Mouse (Mus musculus) layer of hippocampus, adult 8-10 months (tissue): ENCODE results near the gene Psmg1. TPM values are rescaled to one million over a fixed set of nuclear protein-coding genes. Genes with fewer than 3 reads are reported as not detected.

ENCODE experiments used
- DNase-seq, 2 experiments: peaks; one replicate each; pipeline ENCODE4 v3.0.0; 2022; ENCODE audit warnings: low spot score in 2 of 2
- microRNA-seq, 2 experiments: library from miRNA; unstranded; fragments of <30 nt; microRNA quantifications; one replicate each; pipeline ENCODE4 v1.2.0; 2022
- total RNA-seq, 4 experiments: library from RNA; stranded (reverse); gene quantifications; 2 replicates each; pipeline ENCODE4 v1.2.4; 2022

Gene Psmg1
- total RNA-seq, 4 experiments from 2014 or later, result 15.7 to 20.1 (median 19.6) TPM

DNA sequence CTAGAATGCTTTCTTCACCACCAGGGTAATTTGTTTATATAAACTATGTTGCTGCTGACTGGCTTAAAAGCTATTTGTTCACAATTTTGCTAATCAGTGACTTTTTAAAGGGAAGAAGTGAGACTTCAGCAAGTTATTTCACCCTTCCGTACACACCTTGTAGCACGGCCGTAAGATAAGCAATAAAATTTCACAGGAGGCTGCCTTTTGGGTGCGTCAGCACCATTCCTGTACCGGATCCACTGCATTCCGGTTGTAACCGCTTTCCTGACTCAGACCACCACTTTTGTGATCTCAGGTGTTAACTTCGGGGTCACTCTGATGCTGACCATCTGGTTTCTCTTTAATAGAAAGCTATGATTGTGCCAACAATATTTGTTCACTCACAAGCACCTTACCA, 32.7 kb downstream of the Psmg1 start:
- no peak for DNase-seq

GRCm38 (mm10) chr16:95956618-95957017, 34.1 kb downstream of the Psmg1 start:
- DNase-seq, result no peak

GRCm38 (mm10) chr16:95955716-95956346, 34.9 kb downstream of the Psmg1 start:
- DNase-seq, result no peak

DNA sequence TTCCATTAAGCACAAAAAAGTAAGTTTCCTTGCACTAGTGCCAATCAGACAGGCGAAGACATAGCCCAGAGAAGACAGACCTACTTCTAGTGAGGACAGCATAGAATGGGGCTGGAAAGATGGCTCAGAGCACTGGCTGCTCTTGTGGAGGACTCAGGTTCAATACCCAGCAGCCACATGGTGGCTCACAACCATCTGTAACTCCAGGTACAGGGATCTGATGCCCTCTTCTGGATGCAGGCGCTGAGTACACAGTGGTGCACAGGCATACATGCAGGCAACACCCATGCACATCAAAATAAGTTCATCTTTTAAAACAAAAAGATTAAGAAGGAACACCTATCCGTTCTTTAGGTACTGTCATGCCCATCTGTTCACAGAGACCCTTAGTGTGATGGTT, 36.4 kb downstream of the Psmg1 start:
- DNase-seq, result no peak

DNA sequence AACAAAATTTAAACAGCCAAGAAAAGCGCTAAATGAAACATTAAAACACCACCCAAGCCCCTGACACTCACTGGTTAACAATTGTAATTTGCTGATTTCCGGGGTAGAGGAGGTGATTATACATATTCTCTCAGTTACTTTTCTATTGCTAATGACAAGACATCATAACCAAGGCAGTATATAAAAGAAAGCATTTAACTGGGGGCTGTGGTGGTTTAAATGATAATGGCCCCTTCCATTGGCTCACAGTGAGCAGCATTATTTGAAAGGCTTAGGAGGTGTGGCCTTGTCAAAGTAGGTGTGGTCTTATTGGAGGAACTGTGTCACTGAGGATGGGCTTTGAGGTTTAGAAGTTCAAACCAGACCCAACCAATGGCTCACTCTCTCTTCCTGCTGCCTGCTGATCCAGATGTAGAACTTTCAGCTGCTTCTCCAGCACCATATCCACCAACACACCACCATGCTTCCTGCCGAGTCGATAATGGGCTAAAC, 37.6 kb downstream of the Psmg1 start:
- no peak for DNase-seq

DNA sequence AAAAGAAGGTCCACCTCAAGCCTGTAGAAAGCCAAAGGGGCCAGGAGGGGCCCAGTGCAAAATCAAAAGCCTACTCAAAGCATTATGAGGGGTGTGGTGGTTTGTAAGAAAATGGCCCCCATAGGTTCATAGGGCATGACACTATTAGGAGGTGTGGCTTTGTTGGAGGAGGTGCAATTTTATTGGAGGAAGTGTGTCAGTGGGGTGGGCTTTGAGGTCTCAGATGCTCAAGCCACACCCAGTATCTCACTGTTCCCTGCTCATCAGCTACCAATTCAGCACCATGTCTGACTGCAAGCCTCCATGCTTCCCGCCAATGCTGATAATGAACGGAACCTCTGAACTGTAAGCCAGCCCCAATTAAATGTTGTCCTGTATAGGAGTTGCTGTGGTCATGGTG, 39.3 kb downstream of the Psmg1 start:
- DNase-seq, result no peak

- peak; percentile 46 to 79 for DNase-seq
These were observed 45.1 kb downstream of the Psmg1 start for GRCm38 (mm10) chr16:95945389-95946311.

GRCm38 (mm10) chr16:95943186-95943585, 47.6 kb downstream of the Psmg1 start:
- no peak for DNase-seq

DNA sequence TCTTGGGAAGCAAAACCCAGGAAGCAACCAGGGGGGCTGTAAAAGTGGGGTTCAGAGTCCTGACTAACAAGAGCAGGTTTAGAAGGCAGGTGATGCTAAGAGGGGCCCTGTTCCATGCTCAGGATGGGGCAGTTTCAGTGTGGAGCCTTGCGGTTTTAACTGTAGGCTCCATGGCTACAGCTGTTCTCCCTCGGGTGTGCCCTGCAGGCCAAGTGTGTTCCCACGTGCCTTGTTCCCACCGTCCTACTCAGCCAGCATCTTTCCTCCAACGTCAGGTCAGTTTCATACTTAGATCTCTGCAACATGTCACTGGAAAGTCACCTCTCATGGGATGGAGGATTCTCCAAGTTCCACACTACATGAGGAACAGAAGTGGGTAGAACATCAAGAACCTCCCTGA, 49.2 kb downstream of the Psmg1 start:
- no peak for DNase-seq

- no peak for DNase-seq
These were observed 55.2 kb downstream of the Psmg1 start for GRCm38 (mm10) chr16:95935495-95935961.

GRCm38 (mm10) chr16:95932860-95933259, 57.9 kb downstream of the Psmg1 start:
- DNase-seq, result no peak

- DNase-seq, result no peak
These were observed 59.3 kb downstream of the Psmg1 start for GRCm38 (mm10) chr16:95931509-95931908.

Small RNA genes lying within 50 kb of the gene (microRNA-seq; reads per million reads assigned to microRNA genes)
- gene Gm27833, result 0 reads per million in 2 experiments

Other genes with a start within 250 kb of the Psmg1 start
- gene Brwd1, start 91.6 kb upstream of the Psmg1 start, total RNA-seq, result 100 to 1,000 TPM; 128 to 157 (median 145) TPM
- gene Hmgn1, start 136.8 kb upstream of the Psmg1 start, total RNA-seq, result 10 to 100 TPM; 57.8 to 81.9 (median 67.6) TPM
- 10 to 100 TPM; 62.5 to 72.2 (median 68.0) TPM for gene Wrb, start 154.4 kb upstream of the Psmg1 start, total RNA-seq
- 1 to 10 TPM; 1.8 to 3.0 (median 2.5) TPM for gene Lca5l, start 201.3 kb upstream of the Psmg1 start, total RNA-seq
- 1 to 10 TPM; 1.8 to 2.4 (median 2.2) TPM for gene Sh3bgr, start 209.5 kb upstream of the Psmg1 start, total RNA-seq
- 10 to 100 TPM; 55.0 to 58.0 (median 56.9) TPM for gene B3galt5, start 244.8 kb upstream of the Psmg1 start, total RNA-seq